Mouse (Mus musculus) forebrain, embryonic 14.5 days (tissue): Measurements from ENCODE around the gene Thbs3. TPM values are rescaled to one million over a fixed set of nuclear protein-coding genes. Genes with fewer than 3 reads are reported as not detected.

Source experiments
- ATAC-seq: fragments of 200-750 bp; cut with Nextera tagmentation; 2 replicates; pipeline ENCODE4 v1.8.0; 2017; ENCODE audit warnings: mild to moderate bottlenecking, moderate library complexity
- DNase-seq: peaks from one replicate; pipeline ENCODE4 v3.0.0-alpha.2; 2015; ENCODE audit warnings: low spot score
- H3K27ac ChIP-seq: fragments of 300-500 bp; sonication (generic); 2 replicates; pipeline ENCODE4 v1.5.1; 2014; ENCODE audit warnings: low read depth, mild to moderate bottlenecking, control low read depth, low read length, moderate library complexity
- H3K27me3 ChIP-seq: fragments of 300-500 bp; sonication (generic); replicated peaks from 2 replicates; pipeline ENCODE4 v1.6.1; 2014; ENCODE audit warnings: low read length, control low read depth, mixed read lengths; ENCODE audit not compliant: control insufficient read depth, insufficient read depth
- H3K36me3 ChIP-seq: fragments of 300-500 bp; sonication (generic); 2 replicates; pipeline ENCODE4 v1.6.1; 2014; ENCODE audit warnings: low read length, control low read depth; ENCODE audit not compliant: control insufficient read depth, insufficient read depth
- H3K4me1 ChIP-seq: fragments of 300-500 bp; sonication (generic); 2 replicates; pipeline ENCODE4 v1.6.1; 2014; ENCODE audit warnings: antibody characterized with exemption, low read length, control low read depth; ENCODE audit not compliant: control insufficient read depth, insufficient read depth
- H3K4me2 ChIP-seq: fragments of 300-500 bp; sonication (generic); 2 replicates; pipeline ENCODE4 v1.6.1; 2014; ENCODE audit warnings: mild to moderate bottlenecking, control low read depth, low read length
- H3K4me3 ChIP-seq: fragments of 300-500 bp; sonication (generic); 2 replicates; pipeline ENCODE4 v1.5.1; 2014; ENCODE audit warnings: low read depth, low read length, control low read depth
- H3K9ac ChIP-seq: fragments of 300-500 bp; sonication (generic); 2 replicates; pipeline ENCODE4 v1.6.1; 2014; ENCODE audit warnings: mild to moderate bottlenecking, low read length, control low read depth, moderate library complexity
- H3K9me3 ChIP-seq: fragments of 300-500 bp; sonication (generic); replicated peaks from 2 replicates; pipeline ENCODE4 v1.6.1; 2016; ENCODE audit warnings: low read length, control low read depth, mixed read lengths; ENCODE audit not compliant: control insufficient read depth
- WGBS: fragments of 180-500 bp; shearing (Covaris S2); extraction: QIAGEN DNeasy Blood & Tissue Kit; methylation state at CpG from one replicate; pipeline ENCODE4 v1.1.7; 2014; 5-methylcytosine and 5-hydroxymethylcytosine counted together
- polyA plus RNA-seq: library from polyadenylated mRNA; unstranded; fragments of >200 nt; fragmentation: Nextera tagmentation; extraction: Ambion mirVana; gene quantifications from 2 replicates; pipeline ENCODE4 v1.2.1, GENCODE M21; 2014

Gene Thbs3
- polyA plus RNA-seq, 1 experiment from 2014 or later = 57.2 TPM

- WGBS = 92% methylated on average over 21 of the region's 21 CpGs
- no peak for ATAC-seq
- no peaks in the 10 kb centered on the region for H3K27me3 ChIP-seq
- no peaks in the 10 kb centered on the region for H3K4me1 ChIP-seq
- H3K4me3 ChIP-seq = no peak overlapping the region
- peaks cover 99% of the 10 kb centered on the region for H3K36me3 ChIP-seq
- no peak overlapping the region for H3K9ac ChIP-seq
- H3K9me3 ChIP-seq = no peaks in the 10 kb centered on the region
- no peak overlapping the region for H3K4me2 ChIP-seq
- DNase-seq = no peak
- H3K27ac ChIP-seq = no peak overlapping the region
Observed at GRCm38 (mm10) chr3:89237682-89238081, 22.7 kb downstream of the Thbs3 start.

GRCm38 (mm10) chr3:89238494-89238893 is 23.5 kb downstream of the Thbs3 start:
- no peak overlapping the region for H3K4me2 ChIP-seq
- ATAC-seq (no peak), DNase-seq (no peak)
- no peak overlapping the region for H3K9ac ChIP-seq
- H3K27ac ChIP-seq = no peak overlapping the region
- peaks cover 94% of the 10 kb centered on the region for H3K36me3 ChIP-seq
- H3K4me3 ChIP-seq = no peak overlapping the region
- 83% methylated on average over 12 of the region's 12 CpGs for WGBS
- peaks cover 5% of the 10 kb centered on the region for H3K4me1 ChIP-seq
- no peaks in the 10 kb centered on the region for H3K9me3 ChIP-seq
- no peaks in the 10 kb centered on the region for H3K27me3 ChIP-seq

- H3K4me2 ChIP-seq = no peak overlapping the region
Observed at GRCm38 (mm10) chr3:89242331-89242895, 27.4 kb downstream of the Thbs3 start.

GRCm38 (mm10) chr3:89243609-89244008 is 28.6 kb downstream of the Thbs3 start:
- Histone ChIP-seq H3K27ac (peak overlapping the region; percentile 36; the same call in 1 of the 2 replicates), H3K9me3 (no peaks in the 10 kb centered on the region), H3K4me2 (peak overlapping the region; percentile 95), H3K4me1 (peaks cover 12% of the 10 kb centered on the region), H3K27me3 (no peaks in the 10 kb centered on the region), H3K4me3 (peak overlapping the region; percentile 70), H3K9ac (peak overlapping the region; percentile 67), H3K36me3 (peaks cover 42% of the 10 kb centered on the region)
- WGBS = 14% methylated on average over 14 of the region's 14 CpGs
- ATAC-seq (no peak), DNase-seq (no peak)

More at GRCm38 (mm10) chr3:89242331-89242895, 27.4 kb downstream of the Thbs3 start:
- 70% methylated on average over 9 of the region's 9 CpGs for WGBS
- no peak overlapping the region for H3K9ac ChIP-seq
- DNase-seq (no peak), ATAC-seq (no peak)
- H3K9me3 ChIP-seq = no peaks in the 10 kb centered on the region
- no peak overlapping the region for H3K4me3 ChIP-seq
- H3K27me3 ChIP-seq = no peaks in the 10 kb centered on the region
- peaks cover 54% of the 10 kb centered on the region for H3K36me3 ChIP-seq
- H3K4me1 ChIP-seq = peaks cover 12% of the 10 kb centered on the region
- H3K27ac ChIP-seq = no peak overlapping the region

- Histone ChIP-seq H3K4me3 (peak overlapping the region; percentile 70), H3K4me1 (peaks cover 12% of the 10 kb centered on the region), H3K4me2 (peak overlapping the region; percentile 95), H3K27ac (peak overlapping the region; percentile 95), H3K9me3 (no peaks in the 10 kb centered on the region), H3K36me3 (peaks cover 35% of the 10 kb centered on the region), H3K27me3 (no peaks in the 10 kb centered on the region), H3K9ac (peak overlapping the region; percentile 67)
- peak; percentile 47 for DNase-seq
- WGBS = 11% methylated on average over 25 of the region's 25 CpGs
- ATAC-seq = peak; percentile 38
Observed at GRCm38 (mm10) chr3:89244158-89244981, 29.4 kb downstream of the Thbs3 start.

GRCm38 (mm10) chr3:89244982-89245687 is 30.2 kb downstream of the Thbs3 start:
- Histone ChIP-seq H3K27ac (peak overlapping the region; percentile 95), H3K4me3 (peak overlapping the region; percentile 70), H3K27me3 (no peaks in the 10 kb centered on the region), H3K4me1 (peaks cover 12% of the 10 kb centered on the region), H3K9me3 (no peaks in the 10 kb centered on the region), H3K4me2 (peak overlapping the region; percentile 95), H3K9ac (peak overlapping the region; percentile 67), H3K36me3 (peaks cover 32% of the 10 kb centered on the region)
- DNase-seq = peak; percentile 94
- ATAC-seq = peak; percentile 71
- WGBS = under 1% methylated on average over 14 of the region's 26 CpGs

GRCm38 (mm10) chr3:89245688-89246171 is 30.8 kb downstream of the Thbs3 start, which contains the start of gene Krtcap2:
TSS of gene Krtcap2 (plus strand) at chr3:89245966.
- Histone ChIP-seq H3K4me2 (peak within 1 kb of the TSS; percentile 95), H3K4me1 (peaks cover 12% of the 10 kb centered on the region), H3K27ac (peak within 1 kb of the TSS; percentile 95), H3K4me3 (peak within 1 kb of the TSS; percentile 70), H3K27me3 (no peaks in the 10 kb centered on the region), H3K9me3 (no peaks in the 10 kb centered on the region), H3K9ac (peak within 1 kb of the TSS; percentile 78), H3K36me3 (peaks cover 26% of the 10 kb centered on the region)
- ATAC-seq (peak; percentile 62), DNase-seq (peak; percentile 91)
- WGBS = 4% methylated on average over 20 of the region's 20 CpGs

- peak within 1 kb of the TSS; percentile 70 for H3K4me3 ChIP-seq
- ATAC-seq = peak; percentile 77
- H3K36me3 ChIP-seq = peaks cover 19% of the 10 kb centered on the region
- peak within 1 kb of the TSS; percentile 95 for H3K4me2 ChIP-seq
- peak within 1 kb of the TSS; percentile 78 for H3K9ac ChIP-seq
- H3K27me3 ChIP-seq = no peaks in the 10 kb centered on the region
- peaks cover 12% of the 10 kb centered on the region for H3K4me1 ChIP-seq
- peak; percentile 96 for DNase-seq
- peak within 1 kb of the TSS; percentile 95 for H3K27ac ChIP-seq
- under 1% methylated on average over 42 of the region's 42 CpGs for WGBS
- H3K9me3 ChIP-seq = no peaks in the 10 kb centered on the region
Observed at GRCm38 (mm10) chr3:89246261-89247100, 31.5 kb downstream of the Thbs3 start, which contains the start of gene Trim46. TSS of gene Trim46 (minus strand) at chr3:89246309.
